In the genomic region with DNA sequence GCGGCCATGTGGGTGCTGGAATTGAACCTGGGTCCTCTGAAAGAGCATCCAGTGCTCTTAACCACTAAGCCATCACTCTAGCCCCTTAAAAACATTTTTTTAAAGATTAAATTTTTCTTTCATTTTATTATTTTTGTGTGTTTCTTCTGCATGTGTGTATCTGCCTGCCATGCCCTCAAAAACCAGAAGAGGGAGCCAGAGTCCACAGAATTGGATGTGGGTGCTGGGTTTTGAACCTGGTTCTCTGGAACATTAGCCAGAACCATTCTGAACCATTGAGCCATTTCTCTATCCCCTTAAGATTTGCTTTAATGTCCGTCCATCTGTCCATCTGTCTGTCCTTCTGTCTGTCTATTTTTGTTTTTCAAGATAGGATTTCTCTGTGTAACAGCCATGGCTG, we compare ENCODE assay signal across 10 mouse cellular contexts. TPM values are rescaled to one million over a fixed set of nuclear protein-coding genes. Genes with fewer than 3 reads are reported as not detected.
DNase-seq lines count a peak whose midpoint lies in the region; ATAC-seq and TF ChIP-seq lines count a peak whose summit lies in the region.
"Had no signal": no experiment of that assay in that cellular context is flagged by ENCODE, and none has a peak within 500 bp of the region (broad histone marks: within the 10 kb centered on the region; RNA-seq: fewer than 3 reads in every experiment).

No protein-coding gene starts in this region.

- H3K4me2 ChIP-seq in heart, postnatal 0 days (ENCODE audit: low read depth, low read length) = no peak overlapping the region
- no peak overlapping the region for H3K4me2 ChIP-seq in heart, embryonic 11.5 days
- no peak overlapping the region for H3K4me2 ChIP-seq in lung, postnatal 0 days (replicated peaks; ENCODE audit: low read depth, low read length)
- H3K4me2 ChIP-seq: embryonic facial prominence, embryonic 15.5 days had no signal

- no peaks in the 10 kb centered on the region for H3K27me3 ChIP-seq in heart, postnatal 0 days (ENCODE audit: control insufficient read depth, insufficient read depth, low read length)
- no peaks in the 10 kb centered on the region for H3K27me3 ChIP-seq in heart, embryonic 11.5 days (ENCODE audit: control insufficient read depth, insufficient read depth, low read length)
- no peaks in the 10 kb centered on the region for H3K27me3 ChIP-seq in thymus, adult 2 months (ENCODE audit: control insufficient read depth, insufficient read depth, low read length)
- no peaks in the 10 kb centered on the region for H3K27me3 ChIP-seq in lung, postnatal 0 days (replicated peaks; ENCODE audit: insufficient read depth, low read length)
- H3K27me3 ChIP-seq: embryonic facial prominence, embryonic 15.5 days had no signal

- no peak overlapping the region for H3K9ac ChIP-seq in heart, postnatal 0 days (replicated peaks; ENCODE audit: low read depth, low read length)
- H3K9ac ChIP-seq in heart, embryonic 11.5 days (ENCODE audit: low read depth, low read length) = no peak overlapping the region
- H3K9ac ChIP-seq in lung, postnatal 0 days (replicated peaks; ENCODE audit: low read depth) = no peak overlapping the region
- H3K9ac ChIP-seq: embryonic facial prominence, embryonic 15.5 days had no signal

- H3K4me3 ChIP-seq in heart, postnatal 0 days (ENCODE audit: low read depth, low read length) = no peak overlapping the region
- no peak overlapping the region for H3K4me3 ChIP-seq in heart, embryonic 11.5 days (ENCODE audit: low read depth, low read length)
- no peak overlapping the region for H3K4me3 ChIP-seq in thymus, adult 2 months (ENCODE audit: control insufficient read depth, insufficient read depth, low read length)
- H3K4me3 ChIP-seq in lung, postnatal 0 days (ENCODE audit: low read depth, low read length) = no peak overlapping the region
- H3K4me3 ChIP-seq: embryonic facial prominence, embryonic 15.5 days had no signal

- no peak for TF ChIP-seq POLR2A in thymus, adult 2 months (IDR thresholded peaks at IDR 0.05; ENCODE audit: control insufficient read depth, extremely low read depth, insufficient read depth, low read length, poor library complexity)

- peak; percentile 83 for TF ChIP-seq CTCF in heart, postnatal 0 days (IDR thresholded peaks at IDR 0.05; ENCODE audit: low read depth)
- no peak for TF ChIP-seq CTCF in thymus, adult 2 months (IDR thresholded peaks at IDR 0.05; ENCODE audit: borderline replicate concordance, control insufficient read depth, extremely low read depth, insufficient read depth, low read length, poor library complexity)
- TF ChIP-seq CTCF in lung, postnatal 0 days (IDR thresholded peaks at IDR 0.05) = peak; percentile 87

- H3K36me3 ChIP-seq in heart, postnatal 0 days (replicated peaks; ENCODE audit: control insufficient read depth, insufficient read depth, low read length) = no peaks in the 10 kb centered on the region
- H3K36me3 ChIP-seq in heart, embryonic 11.5 days (ENCODE audit: control insufficient read depth, insufficient read depth, low read length) = no peaks in the 10 kb centered on the region
- no peaks in the 10 kb centered on the region for H3K36me3 ChIP-seq in thymus, adult 2 months (ENCODE audit: control insufficient read depth, insufficient read depth, low read length)
- 0 out of 2 replicates have a peak, but pooled peaks cover 6% of the 10 kb centered on the region for H3K36me3 ChIP-seq in lung, postnatal 0 days (ENCODE audit: insufficient read depth, low read length)

- H3K27ac ChIP-seq in heart, postnatal 0 days (ENCODE audit: low read depth) = no peak overlapping the region
- H3K27ac ChIP-seq in heart, embryonic 11.5 days (ENCODE audit: low read depth, low read length) = no peak overlapping the region
- H3K27ac ChIP-seq in thymus, adult 2 months (ENCODE audit: control insufficient read depth, insufficient read depth, low read length) = no peak overlapping the region
- H3K27ac ChIP-seq in lung, postnatal 0 days (ENCODE audit: low read length) = no peak overlapping the region
- H3K27ac ChIP-seq: embryonic facial prominence, embryonic 15.5 days had no signal

- no peak for ATAC-seq in heart, postnatal 0 days (ENCODE audit: insufficient read depth, low read depth)
- no peak for ATAC-seq in heart, embryonic 11.5 days (replicated peaks; ENCODE audit: insufficient number of reproducible peaks, low FRiP score, low TSS enrichment)
- ATAC-seq in lung, postnatal 0 days = no peak

- no peak for TF ChIP-seq EP300 in heart, postnatal 0 days (IDR thresholded peaks at IDR 0.05; ENCODE audit: low read depth)
- TF ChIP-seq EP300 in lung, postnatal 0 days (IDR thresholded peaks at IDR 0.05) = no peak

- H3K9me3 ChIP-seq in heart, postnatal 0 days (replicated peaks; ENCODE audit: control insufficient read depth, low read length) = no peaks in the 10 kb centered on the region
- no peaks in the 10 kb centered on the region for H3K9me3 ChIP-seq in heart, embryonic 11.5 days (replicated peaks; ENCODE audit: control insufficient read depth, low read length)
- no peaks in the 10 kb centered on the region for H3K9me3 ChIP-seq in lung, postnatal 0 days (ENCODE audit: low read length)
- H3K9me3 ChIP-seq: embryonic facial prominence, embryonic 15.5 days had no signal

- no peaks in the 10 kb centered on the region for H3K4me1 ChIP-seq in heart, postnatal 0 days (ENCODE audit: control insufficient read depth, insufficient read depth)
- peaks cover 12% of the 10 kb centered on the region for H3K4me1 ChIP-seq in heart, embryonic 11.5 days (ENCODE audit: control insufficient read depth, insufficient read depth, low read length)
- H3K4me1 ChIP-seq in thymus, adult 2 months (replicated peaks; ENCODE audit: control insufficient read depth, insufficient read depth, low read length) = peaks cover 12% of the 10 kb centered on the region
- H3K4me1 ChIP-seq in lung, postnatal 0 days (ENCODE audit: insufficient read depth, low read depth, low read length) = no peaks in the 10 kb centered on the region
- H3K4me1 ChIP-seq: embryonic facial prominence, embryonic 15.5 days had no signal

- 42% methylated on average over 2 of the region's 2 CpGs for WGBS in heart, postnatal 0 days
- 67% methylated on average over 2 of the region's 2 CpGs for WGBS in heart, embryonic 11.5 days (ENCODE audit: insufficient replicate concordance)
- WGBS in thymus, adult 2 months = 72% methylated on average over 2 of the region's 2 CpGs
- 55% methylated on average over 2 of the region's 2 CpGs for WGBS in lung, postnatal 0 days

- DNase-seq in heart, postnatal 0 days (ENCODE audit: low spot score) = no peak
- DNase-seq in thymus, adult 2 months = peak; percentile 58
- no peak for DNase-seq in thymus, adult 18-20 months
- DNase-seq in embryo, embryonic 11 days = peak; percentile 44
- DNase-seq in lung, postnatal 0 days (ENCODE audit: low spot score) = no peak
- DNase-seq in thymus, postnatal 36 days = peak; percentile 34 to 41
- DNase-seq in gastrocnemius, postnatal 4 days (ENCODE audit: low spot score in 2 of 2) = no peak

RNA-seq across cellular contexts. Expression of a gene that starts 11.6 kb away (rescaled TPM):
- 4.0 and 7.6 TPM in 2 replicates for total RNA-seq in heart, postnatal 0 days (2014; rRNA removed; ENCODE audit: low replicate concordance)
- 2.3 and 3.1 TPM in 2 replicates for polyA plus RNA-seq in heart, postnatal 0 days (2015; fragmentation: Nextera tagmentation; extraction: Ambion mirVana)
- 3.6 and 4.5 TPM in 2 replicates for polyA plus RNA-seq in heart, embryonic 11.5 days (2014; fragmentation: Nextera tagmentation; extraction: Ambion mirVana)
- 13.4 and 15.1 TPM in 2 replicates for polyA plus RNA-seq in thymus, adult 2 months (2012; rRNA removed)
- polyA plus RNA-seq in lung, postnatal 0 days (2015; fragmentation: Nextera tagmentation; extraction: Ambion mirVana) = 22.0 and 22.8 TPM in 2 replicates
- 10 to 100 TPM; 17.2 to 21.4 TPM for total RNA-seq in gastrocnemius, postnatal 4 days (2021)

RNA-seq across cellular contexts. Expression of a gene that starts 17.4 kb away (rescaled TPM):
- not detected in 2 replicates for total RNA-seq in heart, postnatal 0 days (2014; rRNA removed; ENCODE audit: low replicate concordance)
- not detected in 2 replicates for polyA plus RNA-seq in heart, postnatal 0 days (2015; fragmentation: Nextera tagmentation; extraction: Ambion mirVana)
- not detected in 2 replicates for polyA plus RNA-seq in heart, embryonic 11.5 days (2014; fragmentation: Nextera tagmentation; extraction: Ambion mirVana)
- 0.40 and 1.3 TPM in 2 replicates for polyA plus RNA-seq in thymus, adult 2 months (2012; rRNA removed)
- polyA plus RNA-seq in lung, postnatal 0 days (2015; fragmentation: Nextera tagmentation; extraction: Ambion mirVana) = not detected in 2 replicates
- 1 to 10 TPM; 2.9 to 3.8 TPM for total RNA-seq in gastrocnemius, postnatal 4 days (2021)
- polyA plus RNA-seq: lung, embryonic 16.5 days had no signal

RNA-seq across cellular contexts. Expression of a gene that starts 35.2 kb away (rescaled TPM):
- 76.9 and 102 TPM in 2 replicates for total RNA-seq in heart, postnatal 0 days (2014; rRNA removed; ENCODE audit: low replicate concordance)
- 49.0 and 51.8 TPM in 2 replicates for polyA plus RNA-seq in heart, postnatal 0 days (2015; fragmentation: Nextera tagmentation; extraction: Ambion mirVana)
- 49.0 and 59.1 TPM in 2 replicates for polyA plus RNA-seq in heart, embryonic 11.5 days (2014; fragmentation: Nextera tagmentation; extraction: Ambion mirVana)
- 2,502 and 2,648 TPM in 2 replicates for polyA plus RNA-seq in thymus, adult 2 months (2012; rRNA removed)
- polyA plus RNA-seq in lung, postnatal 0 days (2015; fragmentation: Nextera tagmentation; extraction: Ambion mirVana) = 194 and 216 TPM in 2 replicates
- 10 to 100 TPM; 50.6 to 54.3 TPM for total RNA-seq in gastrocnemius, postnatal 4 days (2021)

RNA-seq across cellular contexts. Expression of a gene that starts 49.8 kb away (rescaled TPM):
- 0.58 and 1.3 TPM in 2 replicates for total RNA-seq in heart, postnatal 0 days (2014; rRNA removed; ENCODE audit: low replicate concordance)
- polyA plus RNA-seq in heart, postnatal 0 days (2015; fragmentation: Nextera tagmentation; extraction: Ambion mirVana) = 0.47 and 0.57 TPM in 2 replicates
- 0.28 and 0.77 TPM in 2 replicates for polyA plus RNA-seq in heart, embryonic 11.5 days (2014; fragmentation: Nextera tagmentation; extraction: Ambion mirVana)
- 5.1 and 7.9 TPM in 2 replicates for polyA plus RNA-seq in thymus, adult 2 months (2012; rRNA removed)
- polyA plus RNA-seq in lung, postnatal 0 days (2015; fragmentation: Nextera tagmentation; extraction: Ambion mirVana) = 2.5 and 2.9 TPM in 2 replicates
- 10 to 100 TPM; 16.0 to 16.4 TPM for total RNA-seq in gastrocnemius, postnatal 4 days (2021)

RNA-seq across cellular contexts. Expression of a gene that starts 56.3 kb away (rescaled TPM):
- 21.6 and 44.2 TPM in 2 replicates for total RNA-seq in heart, postnatal 0 days (2014; rRNA removed; ENCODE audit: low replicate concordance)
- polyA plus RNA-seq in heart, postnatal 0 days (2015; fragmentation: Nextera tagmentation; extraction: Ambion mirVana) = 14.5 and 14.6 TPM in 2 replicates
- polyA plus RNA-seq in heart, embryonic 11.5 days (2014; fragmentation: Nextera tagmentation; extraction: Ambion mirVana) = 5.7 and 7.0 TPM in 2 replicates
- 210 and 228 TPM in 2 replicates for polyA plus RNA-seq in thymus, adult 2 months (2012; rRNA removed)
- polyA plus RNA-seq in lung, postnatal 0 days (2015; fragmentation: Nextera tagmentation; extraction: Ambion mirVana) = 19.3 and 20.9 TPM in 2 replicates
- total RNA-seq in gastrocnemius, postnatal 4 days (2021) = 10 to 100 TPM; 10.3 to 12.0 TPM

Comparison
In these comparisons a context has a peak if more than half of its experiments do, and no peak if none do; other contexts are left out.
1. DNase-seq: peak in thymus, adult 2 months (single experiment), embryo, embryonic 11 days (single experiment) and thymus, postnatal 36 days (2 of 2); none in heart, postnatal 0 days (single experiment), thymus, adult 18-20 months (0 of 2), lung, postnatal 0 days (single experiment) and gastrocnemius, postnatal 4 days (0 of 2).
2. RNA of a gene that starts 35.2 kb away (polyA plus RNA-seq): 2,502 to 2,648 TPM in thymus, adult 2 months; 194 to 216 TPM in lung, postnatal 0 days, 49.0 to 51.8 TPM in heart, postnatal 0 days and 49.0 to 59.1 TPM in heart, embryonic 11.5 days; every median in the first group is over 10 times any median in the second.